Mouse (Mus musculus) intestine, embryonic 16.5 days (tissue): ENCODE results near the gene Tmed10. TPM values are rescaled to one million over a fixed set of nuclear protein-coding genes. Genes with fewer than 3 reads are reported as not detected.
A peak's percentile ranks its signal among the peaks of the same experiment; 100 is the strongest.

Experiments used
- ATAC-seq: fragments of 200-750 bp; cut with Nextera tagmentation; 2 replicates; pipeline ENCODE4 v1.8.0; 2017; ENCODE audit warnings: moderate TSS enrichment, moderate library complexity
- H3K27ac ChIP-seq: fragments of 300-500 bp; sonication (generic); 2 replicates; pipeline ENCODE4 v1.5.1; 2014; ENCODE audit warnings: mild to moderate bottlenecking, low read length
- H3K27me3 ChIP-seq: fragments of 300-500 bp; sonication (generic); replicated peaks from 2 replicates; pipeline ENCODE4 v1.6.1; 2014; ENCODE audit warnings: low read length, control low read depth, mixed read lengths; ENCODE audit not compliant: control insufficient read depth, insufficient read depth
- H3K36me3 ChIP-seq: fragments of 300-500 bp; sonication (generic); 2 replicates; pipeline ENCODE4 v1.6.1; 2014; ENCODE audit warnings: low read length, control low read depth; ENCODE audit not compliant: control insufficient read depth, insufficient read depth
- H3K4me1 ChIP-seq: fragments of 300-500 bp; sonication (generic); 2 replicates; pipeline ENCODE4 v1.6.1; 2014; ENCODE audit warnings: low read length, control low read depth, mixed read lengths; ENCODE audit not compliant: control insufficient read depth, insufficient read depth
- H3K4me2 ChIP-seq: fragments of 300-500 bp; sonication (generic); 2 replicates; pipeline ENCODE4 v1.6.1; 2014; ENCODE audit warnings: low read depth, low read length, control low read depth
- H3K4me3 ChIP-seq: fragments of 300-500 bp; sonication (generic); 2 replicates; pipeline ENCODE4 v1.5.1; 2014; ENCODE audit warnings: mild to moderate bottlenecking, low read length
- H3K9ac ChIP-seq: fragments of 300-500 bp; sonication (generic); 2 replicates; pipeline ENCODE4 v1.6.1; 2014; ENCODE audit warnings: low read depth, low read length
- H3K9me3 ChIP-seq: fragments of 300-500 bp; sonication (generic); 2 replicates; pipeline ENCODE4 v1.6.1; 2016; ENCODE audit warnings: low read length, control low read depth; ENCODE audit not compliant: control insufficient read depth
- WGBS: fragments of 180-500 bp; shearing (Covaris S2); extraction: QIAGEN DNeasy Blood & Tissue Kit; methylation state at CpG from one replicate; pipeline ENCODE4 v1.1.7; 2014; 5-methylcytosine and 5-hydroxymethylcytosine counted together
- polyA plus RNA-seq: library from polyadenylated mRNA; unstranded; fragments of >200 nt; fragmentation: Nextera tagmentation; extraction: Ambion mirVana; gene quantifications from 2 replicates; pipeline ENCODE4 v1.2.1, GENCODE M21; 2015

The Tmed10 gene
- polyA plus RNA-seq, 1 experiment from 2014 or later = 352 TPM

- Histone ChIP-seq H3K4me1 (no peaks in the 10 kb centered on the region), H3K4me2 (no peak overlapping the region), H3K27ac (no peak overlapping the region), H3K4me3 (no peak overlapping the region), H3K36me3 (no peaks in the 10 kb centered on the region), H3K9ac (no peak overlapping the region), H3K27me3 (no peaks in the 10 kb centered on the region), H3K9me3 (no peaks in the 10 kb centered on the region)
- ATAC-seq = no peak
- 81% methylated on average over 6 of the region's 6 CpGs for WGBS
Observed at GRCm38 (mm10) chr12:85381570-85381969, 6.9 kb upstream of the Tmed10 start.

DNA sequence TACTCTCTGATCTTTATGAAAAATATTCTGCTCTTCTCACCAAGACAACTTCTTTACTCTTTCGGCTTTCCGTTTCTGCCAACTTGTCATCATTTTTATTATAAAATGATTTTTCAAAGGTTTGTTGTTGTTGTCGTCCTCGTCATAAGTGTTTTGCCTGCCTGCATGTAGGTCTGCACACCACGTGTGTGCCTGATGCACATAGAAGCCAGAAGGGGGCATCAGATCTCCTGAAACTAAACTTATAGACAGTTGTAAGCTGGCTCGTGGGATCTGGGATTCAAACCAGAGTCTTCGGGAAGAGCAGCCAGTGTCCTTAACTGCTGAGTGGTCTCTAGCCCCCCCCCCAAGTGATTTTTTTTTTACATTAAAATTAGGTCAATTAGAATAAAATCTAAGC is 6.3 kb upstream of the Tmed10 start:
- Histone ChIP-seq H3K4me3 (no peak overlapping the region), H3K4me1 (no peaks in the 10 kb centered on the region), H3K9me3 (no peaks in the 10 kb centered on the region), H3K27me3 (no peaks in the 10 kb centered on the region), H3K9ac (no peak overlapping the region), H3K36me3 (no peaks in the 10 kb centered on the region), H3K4me2 (no peak overlapping the region), H3K27ac (no peak overlapping the region)
- 83% methylated on average over 7 of the region's 7 CpGs for whole genome bisulfite sequencing
- no peak for ATAC-seq

DNA sequence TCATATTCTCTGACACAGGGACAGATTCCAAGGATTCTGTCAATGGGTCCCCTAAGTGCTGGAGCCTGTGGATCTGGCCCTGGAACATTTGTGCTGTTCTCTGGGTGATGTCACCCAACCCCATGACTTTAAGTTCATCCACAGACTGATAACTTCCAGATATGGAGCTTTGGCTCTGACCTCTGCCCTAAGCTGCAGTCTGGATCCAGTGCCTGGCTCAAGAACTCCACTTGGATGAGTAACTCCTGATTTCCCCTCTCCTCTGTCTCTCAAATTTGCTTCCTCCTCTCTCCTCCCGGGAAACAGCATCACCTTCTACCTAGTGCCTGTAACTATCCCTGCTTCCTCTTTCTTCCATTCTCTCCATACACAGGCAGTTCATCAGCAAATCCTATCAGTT is 5.7 kb upstream of the Tmed10 start:
- no peak overlapping the region for H3K4me3 ChIP-seq
- no peaks in the 10 kb centered on the region for H3K9me3 ChIP-seq
- H3K4me1 ChIP-seq = peaks cover 3% of the 10 kb centered on the region; the same call in 1 of the 2 replicates
- ATAC-seq = no peak
- H3K4me2 ChIP-seq = no peak overlapping the region
- no peak overlapping the region for H3K27ac ChIP-seq
- no peaks in the 10 kb centered on the region for H3K27me3 ChIP-seq
- WGBS = 53% methylated on average over 1 of the region's 1 CpGs
- H3K36me3 ChIP-seq = no peaks in the 10 kb centered on the region
- H3K9ac ChIP-seq = no peak overlapping the region

GRCm38 (mm10) chr12:85378271-85378670 is 3.6 kb upstream of the Tmed10 start:
- Histone ChIP-seq H3K36me3 (no peaks in the 10 kb centered on the region), H3K4me1 (peaks cover 3% of the 10 kb centered on the region; the same call in 1 of the 2 replicates), H3K4me2 (no peak overlapping the region), H3K9ac (no peak overlapping the region), H3K27me3 (no peaks in the 10 kb centered on the region), H3K4me3 (no peak overlapping the region), H3K9me3 (no peaks in the 10 kb centered on the region), H3K27ac (no peak overlapping the region)
- no peak for ATAC-seq
- WGBS = 90% methylated on average over 2 of the region's 2 CpGs

GRCm38 (mm10) chr12:85373591-85374560 is 771 bp downstream of the Tmed10 start:
- peak overlapping the region; percentile 61 for H3K4me2 ChIP-seq
- H3K4me1 ChIP-seq = peaks cover 16% of the 10 kb centered on the region
- peak overlapping the region; percentile 74 for H3K4me3 ChIP-seq
- WGBS = 2% methylated on average over 51 of the region's 53 CpGs
- H3K27ac ChIP-seq = peak overlapping the region; percentile 83
- no peaks in the 10 kb centered on the region for H3K27me3 ChIP-seq
- no peaks in the 10 kb centered on the region for H3K36me3 ChIP-seq
- peak; percentile 91 for ATAC-seq
- no peaks in the 10 kb centered on the region for H3K9me3 ChIP-seq
- H3K9ac ChIP-seq = peak overlapping the region; percentile 91

DNA sequence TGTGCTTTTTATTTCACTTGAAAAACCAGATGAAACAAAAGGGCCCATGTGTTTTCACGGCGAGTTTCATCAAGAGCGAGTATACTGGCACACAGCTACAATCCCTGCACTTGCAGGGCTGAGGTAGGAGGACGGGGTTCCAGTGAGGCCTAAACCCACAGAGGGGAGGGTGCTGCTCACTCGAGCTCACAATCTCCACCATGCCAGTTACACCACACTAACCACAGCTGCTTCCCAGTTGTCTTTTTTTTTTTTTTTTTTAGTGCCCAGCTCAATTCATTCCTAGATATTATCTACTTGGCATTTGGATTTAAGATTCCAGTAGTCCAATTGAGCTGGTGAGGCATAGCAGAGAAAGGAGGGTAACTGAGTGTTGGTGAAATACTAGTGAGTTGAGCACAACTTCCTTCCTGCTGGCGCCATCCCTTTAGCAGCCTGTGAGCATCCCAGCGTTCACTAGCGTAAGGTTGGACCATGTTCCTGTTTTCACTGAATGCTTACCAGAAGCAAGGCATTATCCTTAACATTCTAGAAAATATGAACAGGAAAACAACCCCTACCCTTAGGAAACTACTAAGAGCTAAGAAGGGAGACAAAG is 2.5 kb downstream of the Tmed10 start:
- Histone ChIP-seq H3K27me3 (no peaks in the 10 kb centered on the region), H3K4me1 (peaks cover 21% of the 10 kb centered on the region), H3K4me3 (no peak overlapping the region), H3K4me2 (no peak overlapping the region; the same call in 1 of the 2 replicates), H3K36me3 (no peaks in the 10 kb centered on the region), H3K9ac (no peak overlapping the region), H3K9me3 (no peaks in the 10 kb centered on the region), H3K27ac (no peak overlapping the region; the same call in 1 of the 2 replicates)
- 68% methylated on average over 8 of the region's 8 CpGs for WGBS
- no peak for ATAC-seq

DNA sequence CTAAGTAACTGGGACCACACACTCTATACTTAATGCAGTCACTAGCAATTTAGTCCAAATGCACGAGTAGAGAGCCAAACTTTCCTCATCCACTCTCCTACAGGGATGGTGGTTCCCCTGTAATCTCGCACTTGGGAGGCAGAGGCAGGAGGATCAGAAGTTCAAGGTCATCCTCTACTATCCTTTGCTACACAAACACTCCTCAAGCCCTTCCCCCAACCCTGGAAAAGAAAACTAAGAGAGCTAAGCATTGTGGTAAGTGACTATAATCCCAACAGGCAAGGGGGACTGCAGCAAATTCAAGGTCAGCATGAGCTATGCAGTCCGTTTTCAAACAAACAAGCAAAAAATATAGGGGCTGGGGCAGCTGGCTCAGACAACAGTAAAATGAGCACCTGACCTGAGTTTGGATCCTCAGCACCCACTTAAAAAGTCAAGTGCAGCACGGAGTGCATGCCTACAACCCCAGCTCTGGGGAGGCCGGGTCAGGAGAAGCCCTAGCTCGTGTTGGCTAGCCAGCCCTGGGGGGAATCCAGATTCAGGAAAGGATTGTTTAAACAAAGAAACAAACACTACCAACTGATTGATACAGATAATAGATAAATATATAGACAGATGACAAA is 6.1 kb downstream of the Tmed10 start:
- peaks cover 21% of the 10 kb centered on the region for H3K4me1 ChIP-seq
- WGBS = 73% methylated on average over 6 of the region's 6 CpGs
- H3K9me3 ChIP-seq = no peaks in the 10 kb centered on the region

DNA sequence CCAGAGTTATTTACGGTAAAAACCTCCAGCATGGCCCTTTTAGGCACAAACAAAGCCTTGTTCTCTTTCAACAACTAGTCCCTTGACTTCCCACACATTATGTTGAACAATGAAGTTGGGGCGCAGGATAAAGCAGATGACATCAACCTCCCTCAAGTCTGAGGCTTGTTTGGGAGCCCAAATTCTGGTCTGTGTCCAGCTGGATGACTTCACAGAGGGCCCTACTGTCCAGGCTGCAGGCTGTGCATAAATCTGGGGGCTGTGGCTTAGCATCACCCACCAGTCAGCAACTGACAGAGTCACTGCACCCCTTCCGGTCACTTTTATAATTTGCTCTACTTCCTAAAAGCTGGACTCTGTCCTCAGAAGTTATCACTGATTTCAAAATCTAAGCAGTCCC is 8.4 kb downstream of the Tmed10 start:
- WGBS = 69% methylated on average over 3 of the region's 3 CpGs
- H3K36me3 ChIP-seq = no peaks in the 10 kb centered on the region
- H3K9me3 ChIP-seq = no peaks in the 10 kb centered on the region
- peaks cover 22% of the 10 kb centered on the region for H3K4me1 ChIP-seq
- no peak overlapping the region for H3K4me3 ChIP-seq
- H3K27me3 ChIP-seq = no peaks in the 10 kb centered on the region
- H3K9ac ChIP-seq = no peak overlapping the region
- H3K27ac ChIP-seq = no peak overlapping the region; the same call in 1 of the 2 replicates
- 0 out of 2 replicates have a peak, but pooled peaks have one; percentile 36 for ATAC-seq
- no peak overlapping the region for H3K4me2 ChIP-seq

More for the DNA sequence above, 6.1 kb downstream of the Tmed10 start:
- no peak overlapping the region for H3K9ac ChIP-seq
- no peaks in the 10 kb centered on the region for H3K27me3 ChIP-seq
- H3K4me3 ChIP-seq = no peak overlapping the region
- no peak overlapping the region for H3K27ac ChIP-seq
- ATAC-seq = no peak
- H3K4me2 ChIP-seq = no peak overlapping the region
- H3K36me3 ChIP-seq = no peaks in the 10 kb centered on the region

DNA sequence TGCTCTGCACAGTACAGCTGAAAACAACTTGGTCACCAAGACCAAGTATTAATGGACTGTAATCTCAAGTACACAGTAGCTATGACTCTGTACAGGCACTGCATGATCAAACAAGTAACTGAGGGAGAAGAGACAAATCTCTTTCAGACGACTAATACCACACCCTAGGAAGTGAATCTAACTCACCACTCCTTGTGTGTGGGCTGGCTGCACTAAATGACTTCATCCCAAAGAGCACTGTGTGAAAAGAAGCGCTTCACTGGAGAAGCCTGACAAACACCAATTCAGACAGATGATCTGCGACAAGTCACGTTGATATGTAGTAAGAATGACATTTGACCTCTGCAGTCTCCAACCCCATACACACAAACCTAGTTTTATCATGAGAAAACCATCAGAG is 12.1 kb downstream of the Tmed10 start:
- H3K4me1 ChIP-seq = peaks cover 14% of the 10 kb centered on the region
- no peak overlapping the region for H3K9ac ChIP-seq
- no peaks in the 10 kb centered on the region for H3K27me3 ChIP-seq
- no peaks in the 10 kb centered on the region for H3K36me3 ChIP-seq
- no peak for ATAC-seq
- 63% methylated on average over 4 of the region's 4 CpGs for WGBS
- H3K4me3 ChIP-seq = no peak overlapping the region
- H3K4me2 ChIP-seq = no peak overlapping the region
- peak overlapping the region; percentile 63; the same call in 1 of the 2 replicates for H3K27ac ChIP-seq
- no peaks in the 10 kb centered on the region for H3K9me3 ChIP-seq
